In the genomic region with DNA sequence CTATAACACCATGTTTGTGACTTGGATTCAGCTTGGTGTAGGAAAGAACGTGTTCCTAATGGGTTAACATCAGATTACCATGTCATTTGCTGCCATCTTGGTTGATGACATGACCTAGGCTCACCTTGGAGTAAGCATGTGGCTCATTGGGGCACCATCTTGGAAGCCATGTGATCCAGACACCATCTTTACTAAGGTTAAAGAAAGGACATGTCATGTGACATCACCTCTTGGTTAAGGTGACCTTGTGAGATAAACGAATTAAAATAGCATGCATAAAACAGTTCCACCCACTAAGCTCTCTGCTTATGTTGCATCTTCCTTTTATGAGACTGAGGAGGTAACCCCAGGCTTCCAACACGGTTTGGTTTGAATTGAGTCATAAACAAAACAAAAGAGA, we compare ENCODE assay signal across 31 mouse cellular contexts. TPM values are rescaled to one million over a fixed set of nuclear protein-coding genes. Genes with fewer than 3 reads are reported as not detected.
"Had no signal": no experiment of that assay in that cellular context is flagged by ENCODE, and none has a peak within 500 bp of the region (broad histone marks: within the 10 kb centered on the region; RNA-seq: fewer than 3 reads in every experiment).

No protein-coding gene starts in this region.

- DNase-seq: cerebellum, adult 9-11 months; cerebellum, postnatal 10 days; cerebellum, postnatal 14 days; cerebellum, postnatal 25 days; cerebellum, postnatal 36 days; embryo, embryonic 11 days; forebrain, postnatal 0 days; gastrocnemius, adult 2 months; gastrocnemius, postnatal 10 days; gastrocnemius, postnatal 14 days; gastrocnemius, postnatal 25 days; gastrocnemius, postnatal 36 days; heart, adult 11 months; heart, adult 18-20 months; heart, adult 2 months had no signal

- H3K4me3 ChIP-seq: embryonic facial prominence, embryonic 10.5 days; embryonic facial prominence, embryonic 12.5 days; embryonic facial prominence, embryonic 13.5 days; embryonic facial prominence, embryonic 15.5 days; erythroblast, embryonic 14.5 days; forebrain, embryonic 10.5 days; forebrain, embryonic 12.5 days; forebrain, embryonic 13.5 days; forebrain, embryonic 15.5 days; gastrocnemius, adult 2 months; heart, adult 2 months; heart, embryonic 10.5 days had no signal

- H3K4me1 ChIP-seq: embryonic facial prominence, embryonic 12.5 days; embryonic facial prominence, embryonic 13.5 days; embryonic facial prominence, embryonic 15.5 days had no signal

- H3K36me3 ChIP-seq: embryonic facial prominence, embryonic 10.5 days; embryonic facial prominence, embryonic 12.5 days; embryonic facial prominence, embryonic 13.5 days; embryonic facial prominence, embryonic 15.5 days; forebrain, embryonic 10.5 days; forebrain, embryonic 12.5 days; forebrain, embryonic 15.5 days; heart, embryonic 10.5 days had no signal

- H3K27ac ChIP-seq: embryonic facial prominence, embryonic 10.5 days; embryonic facial prominence, embryonic 12.5 days; embryonic facial prominence, embryonic 13.5 days; embryonic facial prominence, embryonic 15.5 days; forebrain, embryonic 10.5 days; forebrain, embryonic 12.5 days; forebrain, embryonic 13.5 days; forebrain, embryonic 15.5 days; gastrocnemius, adult 2 months; heart, adult 2 months; heart, embryonic 10.5 days had no signal

- H3K9me3 ChIP-seq: embryonic facial prominence, embryonic 10.5 days; embryonic facial prominence, embryonic 12.5 days; embryonic facial prominence, embryonic 13.5 days; embryonic facial prominence, embryonic 15.5 days; forebrain, embryonic 10.5 days; forebrain, embryonic 12.5 days; forebrain, embryonic 13.5 days; forebrain, embryonic 15.5 days; heart, embryonic 10.5 days had no signal

- H3K27me3 ChIP-seq: embryonic facial prominence, embryonic 12.5 days; embryonic facial prominence, embryonic 15.5 days; forebrain, embryonic 12.5 days; forebrain, embryonic 13.5 days; forebrain, embryonic 15.5 days had no signal

- ATAC-seq: forebrain, embryonic 13.5 days; forebrain, embryonic 14.5 days; forebrain, embryonic 15.5 days; forebrain, embryonic 16.5 days; forebrain, postnatal 0 days had no signal

- H3K4me2 ChIP-seq: embryonic facial prominence, embryonic 12.5 days; embryonic facial prominence, embryonic 13.5 days; embryonic facial prominence, embryonic 15.5 days; forebrain, embryonic 12.5 days; forebrain, embryonic 13.5 days; forebrain, embryonic 15.5 days had no signal

- H3K9ac ChIP-seq: embryonic facial prominence, embryonic 12.5 days; embryonic facial prominence, embryonic 13.5 days; embryonic facial prominence, embryonic 15.5 days; forebrain, embryonic 12.5 days; forebrain, embryonic 13.5 days; forebrain, embryonic 15.5 days; forebrain, postnatal 0 days had no signal

RNA-seq across cellular contexts. Expression of a gene that starts 23.5 kb away (rescaled TPM):
- total RNA-seq: common myeloid progenitor, adult 5-6 weeks; gastrocnemius, adult 18-20 months; gastrocnemius, adult 2 months; gastrocnemius, adult 8-10 months; gastrocnemius, postnatal 25 days; gastrocnemius, postnatal 36 days; granulocyte monocyte progenitor cell, adult 5-6 weeks had no signal
- polyA plus RNA-seq: erythroblast, embryonic 14.5 days had no signal
